Mouse (Mus musculus) embryo, embryonic 10.5 days (tissue): ENCODE results near the gene Chac1.

Source experiments
- DNase-seq: peaks from one replicate; pipeline ENCODE4 v3.0.0-alpha.2; 2015; ENCODE audit warnings: low spot score

Gene Chac1

DNA sequence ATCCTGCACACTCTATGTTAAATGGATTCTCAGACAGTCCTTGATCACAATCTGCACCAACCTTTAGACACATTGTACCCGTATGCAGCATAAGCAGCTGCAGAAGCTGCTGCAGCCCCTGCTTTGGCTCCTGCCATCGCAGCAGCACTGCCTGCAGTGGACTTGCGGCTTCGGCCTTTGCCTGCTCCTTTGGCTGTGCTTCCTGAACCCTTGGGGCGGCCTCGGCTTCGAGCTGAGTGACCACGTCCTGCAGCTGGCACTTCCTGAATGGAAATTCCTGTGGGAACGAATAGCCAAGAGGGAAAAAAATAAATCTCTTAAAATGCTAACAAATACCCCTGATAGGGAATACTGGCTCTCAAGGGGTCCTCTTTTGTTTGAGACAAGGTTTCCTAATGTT lies 26.3 kb downstream of the Chac1 start:
- DNase-seq = no peak

DNA sequence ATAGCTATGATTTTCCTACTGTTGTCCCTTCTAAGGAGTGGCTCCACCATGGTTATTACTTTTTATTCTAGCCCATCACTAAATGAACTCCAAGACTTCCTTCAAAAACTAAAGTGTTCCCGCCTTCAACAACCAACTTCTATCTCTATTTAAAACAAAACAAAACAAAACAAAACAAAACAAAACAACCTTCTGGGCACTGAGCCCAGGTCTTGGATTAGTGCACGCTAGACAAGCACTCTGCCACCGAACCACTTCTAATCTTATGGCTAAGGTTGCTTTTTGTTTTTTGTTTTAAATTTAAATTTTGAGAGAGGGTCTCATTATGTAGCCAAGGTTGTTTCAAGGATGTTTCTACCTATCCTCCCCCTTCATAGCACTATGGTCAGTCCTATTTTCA lies 26.8 kb downstream of the Chac1 start:
- DNase-seq = no peak

DNA sequence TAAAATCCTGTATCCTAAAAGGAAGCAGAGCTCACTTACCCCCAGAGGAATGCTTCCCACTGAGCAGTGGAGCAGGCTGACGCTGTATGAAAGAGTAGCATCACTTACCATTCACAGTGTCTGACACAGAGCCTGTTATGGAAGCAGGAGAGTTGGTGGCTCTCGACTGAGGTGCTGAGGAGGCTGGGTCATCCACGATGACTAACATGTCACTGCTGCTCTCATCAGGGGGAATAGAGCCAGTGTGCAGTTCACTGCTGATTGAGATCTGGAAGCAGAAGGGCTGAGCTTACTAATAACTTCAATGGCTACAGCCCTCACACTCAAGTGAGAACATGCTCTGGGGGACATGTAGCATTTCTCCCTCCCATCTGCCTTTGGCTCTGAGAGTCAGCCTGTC lies 28.4 kb downstream of the Chac1 start:
- no peak for DNase-seq

DNA sequence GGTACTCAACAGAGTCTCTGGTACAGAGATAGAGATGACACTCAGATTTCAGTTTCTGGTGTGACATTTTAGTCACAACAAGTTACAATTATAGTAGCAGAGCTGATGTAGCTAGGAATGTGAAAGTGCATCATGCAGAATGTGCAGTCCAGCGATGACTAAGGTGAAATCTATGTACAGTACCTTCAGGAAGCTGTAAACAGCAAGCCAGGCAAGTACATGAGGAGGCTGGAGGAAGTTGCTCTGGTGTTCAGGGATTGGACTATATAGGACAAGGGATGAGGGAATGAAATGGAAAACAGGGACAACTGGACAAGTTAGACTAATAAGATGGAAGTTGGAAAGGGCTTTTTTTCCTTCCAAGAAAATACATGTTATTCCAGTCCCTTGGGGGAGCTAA lies 37.2 kb downstream of the Chac1 start:
- no peak for DNase-seq

DNA sequence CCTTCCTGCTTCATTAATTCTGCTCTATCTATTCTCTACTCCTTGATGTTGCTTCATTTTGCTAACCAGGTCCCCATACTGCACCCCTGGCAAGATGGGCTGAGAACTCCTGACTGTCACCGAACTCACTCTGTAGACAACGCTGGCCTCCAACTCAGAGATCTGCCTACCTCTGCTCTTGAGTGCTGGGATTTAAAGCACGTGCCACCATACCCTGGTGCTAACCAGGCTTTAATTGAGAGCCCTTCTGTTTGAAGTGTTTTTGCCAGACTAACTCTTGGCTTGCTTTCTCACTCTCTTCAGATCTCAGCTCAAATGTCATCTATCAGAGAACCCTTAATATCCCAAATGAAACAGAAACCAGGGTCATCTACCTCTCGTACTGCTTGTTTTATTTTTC lies 39.0 kb downstream of the Chac1 start:
- no peak for DNase-seq

DNA sequence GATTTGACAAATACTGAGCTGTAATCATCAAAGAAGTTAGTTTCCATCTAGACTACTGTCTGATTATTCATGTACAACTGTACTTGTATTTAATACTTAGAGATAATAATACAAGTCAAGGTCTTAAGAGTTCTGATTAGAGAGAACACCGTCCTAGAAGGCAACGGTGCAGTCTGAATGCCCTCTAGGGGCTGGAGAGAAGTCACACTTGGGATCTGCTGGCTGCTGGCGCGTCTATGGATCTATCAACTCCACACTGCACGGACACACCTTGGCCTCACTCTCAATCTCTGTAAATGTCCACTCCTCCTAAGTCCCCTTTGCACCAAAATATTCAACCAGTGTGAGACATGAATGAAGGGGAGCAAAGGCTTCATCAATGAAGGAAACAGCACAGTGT lies 47.2 kb downstream of the Chac1 start:
- no peak for DNase-seq

DNA sequence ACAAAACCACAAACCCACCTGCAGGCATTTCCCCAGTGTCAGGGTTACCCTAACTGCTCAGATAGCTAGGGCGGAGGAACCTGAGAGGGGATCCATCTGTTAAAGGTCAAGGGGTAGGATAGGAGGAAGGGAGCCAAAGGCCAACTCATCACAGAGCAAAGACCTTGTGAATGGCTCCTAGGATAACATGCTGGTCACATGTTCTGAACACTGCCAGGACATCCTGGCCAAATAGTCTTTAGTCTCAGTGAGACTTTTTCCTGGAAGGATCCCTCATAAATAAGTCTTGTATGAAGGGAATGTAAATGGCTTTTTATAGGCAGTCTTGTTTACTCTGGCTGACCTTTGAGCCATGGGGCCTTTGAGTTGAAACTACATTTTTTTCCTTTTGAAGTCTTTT lies 47.6 kb downstream of the Chac1 start:
- no peak for DNase-seq

DNA sequence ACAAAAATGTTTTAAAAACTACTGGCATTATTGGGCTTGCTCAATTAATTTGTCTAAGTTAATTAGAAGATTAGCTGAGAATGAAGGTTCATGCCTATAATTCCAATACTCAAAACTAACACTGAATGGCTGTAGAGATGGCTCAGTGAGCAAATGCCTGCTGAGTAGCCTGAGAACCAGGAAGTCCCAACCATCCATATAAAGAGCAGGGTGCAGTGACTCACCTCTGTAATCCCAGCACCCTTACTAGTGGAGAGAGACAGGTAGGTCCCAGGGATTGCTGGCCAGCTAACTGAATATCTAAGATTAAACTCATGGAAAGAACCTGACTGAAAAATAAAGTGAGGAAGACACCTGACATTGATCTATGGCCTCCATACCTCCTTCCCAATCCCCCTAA lies 48.3 kb downstream of the Chac1 start:
- no peak for DNase-seq
